Mouse (Mus musculus) monocyte, adult 2 months (primary cell): ENCODE measurements around the gene Atg4c.

Experiments used
- DNase-seq, 2 experiments: peaks; one replicate each; pipeline ENCODE4 v3.0.0; 2022; ENCODE audit warnings: low spot score in 2 of 2, low read depth in 1 of 2

The Atg4c gene

DNA sequence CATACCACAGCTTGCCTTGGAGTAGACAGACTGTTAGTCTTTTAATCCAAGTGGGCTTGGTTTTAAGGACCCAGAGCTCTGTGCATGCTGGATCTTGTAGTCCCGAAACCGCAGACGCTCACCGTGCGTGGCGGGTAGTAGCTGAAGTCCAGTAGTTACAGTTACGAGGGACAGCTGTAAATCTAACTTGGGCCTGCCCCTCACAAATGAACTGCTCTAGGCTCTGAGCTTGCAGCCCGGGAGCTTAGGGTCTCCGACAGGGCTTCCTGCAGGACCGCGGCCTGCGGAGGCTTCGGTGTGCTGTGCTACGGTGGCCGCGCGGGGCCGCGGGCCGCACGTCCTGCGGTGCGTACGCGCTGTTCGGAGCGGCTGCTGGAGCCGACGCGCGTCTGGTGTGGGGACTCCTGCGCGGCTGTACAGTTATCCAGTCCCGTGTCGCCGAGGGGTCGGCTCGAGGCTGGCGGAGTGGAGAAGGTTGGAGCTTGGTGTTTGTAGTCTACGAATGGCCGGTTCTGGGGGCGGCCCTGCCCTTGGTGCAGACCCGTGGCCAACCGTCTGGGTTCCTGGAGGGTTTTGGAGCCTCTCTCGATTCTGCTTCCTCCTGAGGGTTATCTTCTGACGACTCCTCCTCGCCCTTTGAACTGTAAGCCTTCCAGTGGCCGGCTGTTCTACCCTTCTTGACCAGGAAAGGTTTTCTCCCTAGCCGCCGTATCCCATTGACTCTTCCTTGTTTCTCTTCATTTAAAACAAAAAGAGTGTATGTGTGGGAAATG is at the start of gene Atg4c:
Gene Atg4c, plus strand, starts transcription at position 125 of the 773 bp plus-strand sequence.
- peak; percentile 23 to 49 for DNase-seq

DNA sequence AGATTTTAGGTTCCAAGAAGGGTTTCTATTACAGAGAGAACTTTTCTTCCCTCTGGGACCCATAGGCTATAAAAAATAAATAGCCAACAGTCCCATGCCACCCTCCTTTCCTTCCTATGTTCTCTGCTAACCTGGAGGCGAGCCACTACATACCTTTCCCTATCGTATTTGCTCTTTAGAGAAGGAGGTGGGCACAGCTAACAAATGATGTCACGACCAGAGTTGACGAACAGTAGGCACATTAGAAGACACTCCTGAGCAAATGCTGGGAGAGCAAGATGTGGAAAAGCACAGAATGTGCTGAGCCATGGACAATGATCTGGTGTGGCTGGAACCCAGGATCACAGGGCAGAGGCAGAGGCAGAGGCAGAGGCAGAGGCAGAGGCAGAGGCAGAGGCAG is 42.3 kb upstream of the Atg4c start:
- no peak for DNase-seq

DNA sequence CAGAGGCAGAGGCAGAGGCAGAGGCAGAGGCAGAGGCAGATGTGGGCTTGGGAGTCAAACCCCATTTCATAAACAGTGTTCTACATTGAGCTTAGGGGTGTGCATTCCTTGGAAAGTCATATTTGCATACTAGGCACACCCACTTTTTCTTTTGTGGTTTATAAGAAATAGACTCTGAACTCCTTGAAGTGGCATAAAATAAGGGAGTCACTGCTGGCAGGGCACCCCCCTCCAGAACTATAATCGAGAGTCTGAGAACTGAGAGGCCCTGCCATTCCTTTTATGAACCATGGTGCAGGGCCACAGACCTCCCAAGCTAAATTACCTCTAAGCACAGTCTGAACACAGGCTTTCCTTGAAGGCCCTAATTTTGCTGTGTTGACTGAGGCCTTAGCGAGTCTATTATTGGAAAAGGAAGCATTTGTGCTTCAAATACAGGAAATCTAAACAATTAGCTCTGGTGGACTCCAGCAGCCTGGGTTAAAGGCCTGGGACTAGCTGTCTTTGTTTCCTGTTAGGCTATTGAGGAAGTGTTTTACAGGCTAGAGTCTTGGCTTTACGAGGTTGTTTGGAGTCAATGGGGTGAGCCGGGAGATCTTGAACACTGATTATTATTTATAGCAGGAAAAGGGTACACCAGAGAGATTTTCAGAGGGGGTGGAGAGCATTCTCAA is 41.7 kb upstream of the Atg4c start:
- DNase-seq = no peak

DNA sequence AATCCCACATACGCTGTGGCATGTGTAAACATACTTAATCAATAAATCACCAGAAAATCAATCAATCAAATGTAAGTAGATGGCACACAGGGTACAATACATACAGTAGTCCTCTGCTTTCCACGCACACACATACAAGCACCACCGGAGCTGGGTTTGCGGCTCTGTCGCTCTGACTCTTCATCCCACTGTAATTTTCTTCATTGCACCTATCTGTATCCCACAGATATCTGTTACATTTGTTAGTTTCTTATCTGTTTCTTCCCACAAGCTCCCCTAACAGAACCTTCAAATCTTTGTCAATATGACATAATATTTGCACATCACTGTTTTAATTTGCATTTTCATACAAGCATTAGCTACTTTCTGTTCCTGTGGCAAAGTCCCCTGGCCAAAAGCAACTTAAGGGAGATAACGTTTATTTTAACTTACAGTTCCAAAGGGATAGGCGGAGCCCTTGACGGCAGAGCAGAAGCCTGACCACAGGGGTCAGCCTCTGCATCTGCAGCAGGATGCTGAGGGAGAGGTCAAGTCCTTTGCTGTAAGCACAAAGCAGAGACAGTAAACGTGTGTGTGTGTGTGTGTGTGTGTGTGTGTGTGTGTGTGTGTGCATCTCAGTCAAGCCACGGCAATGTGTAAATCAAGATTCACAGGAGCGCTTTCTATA is 37.0 kb upstream of the Atg4c start:
- no peak for DNase-seq

DNA sequence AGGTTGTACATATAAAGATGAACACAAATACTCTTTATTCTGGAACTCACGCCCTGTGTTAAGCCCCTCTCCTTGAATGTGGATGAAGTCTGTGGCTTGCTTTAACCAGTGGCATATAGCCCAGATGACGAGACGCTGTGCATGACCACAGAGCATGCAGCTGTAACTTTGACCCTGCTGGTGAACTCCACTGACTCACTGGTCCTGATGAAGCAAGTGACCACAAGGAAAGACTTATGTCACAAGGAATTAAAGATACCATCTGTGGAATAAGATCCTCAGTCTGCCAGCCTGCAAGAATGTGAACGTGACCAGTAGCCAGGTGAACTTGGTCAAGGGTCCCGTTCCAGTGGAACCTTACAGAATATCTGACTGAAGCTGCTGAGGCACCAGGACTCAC is 35.2 kb upstream of the Atg4c start:
- DNase-seq = no peak

DNA sequence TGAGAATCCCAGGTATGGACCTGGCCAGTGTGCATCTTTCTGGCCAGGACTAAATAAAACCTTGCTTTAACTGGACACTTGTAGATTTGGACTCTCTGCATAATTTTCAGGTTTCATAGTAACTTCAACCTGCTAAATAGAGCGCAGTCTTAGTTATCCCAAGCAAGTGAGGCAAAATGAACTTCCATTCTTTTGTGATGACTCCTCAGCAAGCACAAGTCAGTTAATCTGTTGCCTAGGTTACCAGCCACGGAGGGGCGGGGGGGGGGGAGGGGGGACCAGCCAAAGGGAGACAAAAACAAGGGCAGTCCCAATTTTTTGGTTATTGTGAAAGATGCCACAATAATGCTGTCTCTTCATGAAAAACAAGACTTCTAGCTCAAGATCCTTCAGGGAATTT is 33.3 kb upstream of the Atg4c start:
- DNase-seq = no peak

DNA sequence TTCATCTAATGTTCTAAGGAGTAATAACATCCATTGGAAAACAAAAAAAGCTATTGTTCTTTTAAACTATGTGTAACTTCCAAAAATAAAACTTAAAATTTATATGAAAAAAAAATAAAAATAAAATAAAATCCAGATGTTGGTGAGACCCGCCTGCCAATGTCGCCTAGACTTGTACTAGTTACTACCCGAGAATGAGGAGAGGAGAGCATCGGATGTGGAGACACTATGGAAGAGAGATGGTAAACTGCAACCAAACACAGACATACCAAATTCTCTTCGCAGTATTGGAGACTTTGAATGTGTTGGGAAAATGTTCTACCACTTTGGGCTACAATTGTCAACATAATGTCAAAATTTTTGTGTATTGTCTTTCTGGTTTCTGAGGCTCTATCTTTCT is 32.8 kb upstream of the Atg4c start:
- DNase-seq = no peak

DNA sequence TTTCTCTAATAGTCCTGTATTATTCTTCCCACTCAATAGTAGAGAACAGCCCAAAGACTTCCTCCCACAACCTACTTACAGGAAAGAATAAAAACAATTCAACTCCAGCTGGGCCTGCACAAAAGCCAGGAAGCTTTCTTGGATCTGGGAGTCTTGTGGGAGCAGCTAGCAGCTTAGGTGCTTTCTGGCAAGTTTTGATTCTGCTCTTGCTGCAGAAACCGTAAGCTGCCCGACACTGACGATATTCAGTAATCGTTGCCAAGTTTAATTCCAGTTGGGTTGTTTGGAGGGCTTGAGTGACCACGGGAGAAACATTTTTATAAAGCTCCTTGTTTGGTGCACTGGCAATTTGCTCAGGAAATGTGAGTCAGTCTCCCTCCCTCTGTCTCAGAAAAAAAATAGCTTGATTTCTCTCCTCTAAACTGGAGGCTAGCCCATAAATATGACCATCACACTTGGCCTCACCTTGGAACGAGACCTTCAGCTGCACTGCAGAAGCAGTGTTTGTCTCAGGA is 32.2 kb upstream of the Atg4c start:
- DNase-seq = no peak

DNA sequence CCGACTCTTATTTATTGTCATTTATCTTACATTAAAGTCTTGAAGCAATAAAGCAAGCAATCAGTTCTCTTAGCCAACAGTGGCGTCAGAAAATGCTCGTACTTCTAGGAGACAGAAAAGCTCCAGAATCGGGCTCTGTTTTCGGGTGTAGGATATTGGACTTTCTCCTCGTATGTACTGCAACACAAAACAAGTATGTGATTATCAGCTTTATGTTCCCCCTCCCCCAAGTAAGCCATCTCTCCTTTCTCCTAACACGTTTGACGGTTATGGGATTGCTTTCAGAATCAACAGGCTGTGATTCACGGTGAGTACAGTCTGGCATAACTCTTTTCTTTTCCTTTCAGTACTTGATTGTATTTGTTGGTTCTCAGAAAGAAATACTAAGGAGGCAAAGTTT is 30.7 kb upstream of the Atg4c start:
- DNase-seq = no peak

DNA sequence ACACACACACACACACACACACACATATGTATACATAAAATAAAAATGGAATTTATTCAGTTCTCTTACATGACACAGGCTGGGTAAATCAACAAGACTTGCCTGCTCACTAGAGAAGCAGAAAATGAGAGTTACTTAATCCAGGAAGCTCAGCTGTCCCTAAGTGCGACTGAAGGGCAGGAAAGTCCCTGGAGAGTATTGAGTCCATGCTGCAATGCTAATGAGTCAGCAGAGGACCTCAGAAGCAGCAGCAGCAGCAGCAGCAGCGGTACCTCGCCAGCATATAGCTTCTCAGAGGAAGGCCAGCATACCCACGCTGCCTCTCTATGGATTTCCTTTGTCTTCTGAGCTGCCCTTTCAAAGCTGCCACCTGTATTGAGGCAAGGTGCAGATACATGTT is 30.2 kb upstream of the Atg4c start:
- DNase-seq = peak; percentile 20 to 37

DNA sequence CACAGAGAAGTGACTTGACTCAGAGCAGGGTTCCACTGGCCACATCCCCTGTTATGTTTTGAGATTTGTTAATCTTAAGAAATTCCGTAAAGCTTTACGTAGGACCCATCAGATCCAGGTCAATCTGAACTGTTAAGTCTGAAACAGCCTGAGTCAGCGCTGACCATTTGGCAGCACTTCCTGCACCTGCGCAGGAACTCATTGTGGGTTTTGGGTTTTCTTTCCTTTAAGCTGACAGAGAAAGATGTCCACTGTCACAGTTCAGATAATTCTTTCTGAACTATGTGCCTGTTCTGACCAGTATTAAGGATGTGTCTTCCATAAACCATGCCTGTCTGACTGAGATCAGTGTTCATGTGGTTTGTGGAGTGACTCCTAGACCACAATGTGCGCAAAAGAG is 24.9 kb upstream of the Atg4c start:
- no peak for DNase-seq

DNA sequence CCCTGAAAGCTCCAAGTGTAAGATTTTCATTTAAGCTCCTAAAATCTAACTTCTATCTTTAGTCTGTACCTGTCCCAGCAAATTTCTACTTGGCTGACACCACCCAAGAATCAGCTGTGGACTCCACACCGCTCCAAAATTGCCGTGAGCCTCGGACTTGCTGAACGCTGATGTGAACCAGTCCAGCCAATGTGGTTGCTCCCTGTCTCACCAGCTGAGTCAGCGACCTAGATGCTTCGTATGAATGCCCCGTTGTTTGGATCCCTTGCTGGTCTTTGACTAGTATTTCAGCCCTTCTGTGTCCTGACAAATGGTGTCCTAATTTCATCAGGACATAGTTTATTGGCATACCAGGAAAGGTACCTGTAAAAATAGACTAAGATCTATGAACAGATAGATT is 19.5 kb upstream of the Atg4c start:
- no peak for DNase-seq

DNA sequence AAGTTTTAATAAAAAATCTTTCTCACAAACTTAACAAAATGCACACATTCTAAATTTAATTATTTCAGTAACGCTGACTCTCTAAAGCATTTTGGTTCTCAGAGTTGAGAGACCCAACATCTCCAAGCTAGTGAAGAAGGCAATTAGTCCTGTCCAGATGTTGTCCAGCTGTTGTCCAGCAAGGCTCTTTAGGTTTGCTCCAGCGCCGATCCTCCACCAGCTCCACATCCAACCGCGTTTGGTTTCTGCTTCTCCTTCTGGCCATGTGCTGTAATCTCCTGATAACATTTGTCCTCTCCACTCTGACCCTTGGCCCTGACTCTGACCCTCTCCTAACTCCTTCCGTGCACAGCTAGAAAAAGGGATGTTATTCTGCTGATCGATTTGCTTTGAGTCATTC is 16.9 kb upstream of the Atg4c start:
- DNase-seq = no peak

DNA sequence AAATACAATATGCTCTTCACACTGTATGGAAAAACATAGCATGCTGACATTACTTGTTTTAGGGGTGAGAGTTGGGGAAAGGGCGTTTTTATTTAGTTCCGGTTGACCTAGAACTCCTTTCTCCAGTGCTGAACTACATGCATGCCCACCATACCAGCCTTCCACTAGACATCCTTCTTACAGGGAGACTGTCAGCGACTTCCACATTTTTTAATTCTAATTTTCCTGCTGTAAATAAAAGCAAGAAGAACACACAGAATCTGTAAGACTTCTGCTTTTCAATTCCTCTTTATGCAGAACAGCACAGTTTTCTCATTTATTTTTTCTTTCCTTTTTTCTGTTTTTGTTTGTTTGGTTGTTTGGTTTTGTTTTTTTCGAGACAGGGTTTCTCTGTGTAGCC is 16.5 kb upstream of the Atg4c start:
- no peak for DNase-seq

DNA sequence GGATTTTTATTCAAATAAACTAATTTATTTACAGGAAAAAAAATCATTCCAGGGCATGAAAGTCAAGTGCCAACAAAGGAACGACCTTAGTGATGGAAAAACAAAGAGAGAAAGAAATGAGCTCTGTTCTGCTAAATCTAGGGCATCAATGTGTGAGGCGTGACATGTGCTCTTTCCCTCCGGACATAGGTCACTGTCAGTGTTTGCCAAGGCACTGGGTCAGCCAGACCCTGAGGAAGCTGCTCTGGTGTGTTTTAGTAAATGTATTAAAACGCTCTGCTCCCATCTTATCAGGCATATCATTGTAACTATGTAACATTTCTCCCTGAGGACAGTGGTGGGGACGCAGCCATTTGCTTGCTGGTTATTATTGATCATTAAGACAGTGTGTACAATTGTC is 14.9 kb upstream of the Atg4c start:
- no peak for DNase-seq

DNA sequence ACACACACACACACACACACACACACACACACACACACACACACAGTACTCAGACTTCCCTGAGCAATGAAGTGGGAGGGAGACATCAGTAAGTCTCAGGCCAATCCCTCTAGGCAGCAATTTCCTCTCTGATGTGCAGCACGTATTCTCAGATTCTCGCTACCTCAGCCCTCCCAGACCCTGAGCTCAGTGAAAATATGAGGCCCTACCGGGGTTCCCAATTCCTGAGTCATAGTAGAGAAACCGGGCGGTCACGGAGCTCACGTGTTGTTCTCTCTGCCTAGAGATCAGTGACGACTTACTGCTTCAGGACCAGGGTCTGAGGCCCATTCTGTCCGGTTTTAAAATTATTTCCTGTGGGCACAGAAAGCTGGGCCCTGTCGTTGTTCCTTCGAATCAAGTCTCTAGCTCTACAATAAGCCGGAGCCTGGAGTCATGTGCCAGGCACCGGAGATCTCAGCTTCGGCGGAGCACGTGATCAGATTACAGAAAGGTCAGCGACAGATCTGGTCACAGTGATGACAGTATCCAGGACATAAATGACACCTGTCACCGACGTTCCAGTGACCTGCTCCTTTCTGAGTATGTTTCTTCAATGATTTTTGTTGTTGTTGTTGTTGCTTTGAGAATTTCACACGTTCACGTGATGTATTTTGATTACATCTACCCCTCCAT is 14.2 kb upstream of the Atg4c start:
- no peak for DNase-seq

DNA sequence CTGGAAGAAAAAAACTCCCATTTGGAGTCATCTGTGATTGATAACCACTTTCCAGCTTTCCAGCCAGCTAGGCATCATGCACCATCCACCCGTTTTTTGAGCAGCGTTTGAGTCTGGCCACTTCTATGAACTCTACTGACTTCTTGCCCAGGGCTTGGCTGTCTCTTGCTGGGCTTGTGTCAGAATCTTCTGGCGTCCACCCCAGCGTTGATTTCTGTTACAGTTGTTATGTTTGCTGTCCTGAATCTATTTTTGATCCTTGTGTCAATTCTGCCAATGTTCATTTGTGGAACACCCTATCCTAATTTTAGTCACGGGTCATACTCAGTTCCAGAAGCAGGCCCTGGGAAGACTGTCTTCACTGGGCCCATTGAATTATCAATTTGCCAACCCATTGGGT is 12.8 kb upstream of the Atg4c start:
- DNase-seq = no peak

DNA sequence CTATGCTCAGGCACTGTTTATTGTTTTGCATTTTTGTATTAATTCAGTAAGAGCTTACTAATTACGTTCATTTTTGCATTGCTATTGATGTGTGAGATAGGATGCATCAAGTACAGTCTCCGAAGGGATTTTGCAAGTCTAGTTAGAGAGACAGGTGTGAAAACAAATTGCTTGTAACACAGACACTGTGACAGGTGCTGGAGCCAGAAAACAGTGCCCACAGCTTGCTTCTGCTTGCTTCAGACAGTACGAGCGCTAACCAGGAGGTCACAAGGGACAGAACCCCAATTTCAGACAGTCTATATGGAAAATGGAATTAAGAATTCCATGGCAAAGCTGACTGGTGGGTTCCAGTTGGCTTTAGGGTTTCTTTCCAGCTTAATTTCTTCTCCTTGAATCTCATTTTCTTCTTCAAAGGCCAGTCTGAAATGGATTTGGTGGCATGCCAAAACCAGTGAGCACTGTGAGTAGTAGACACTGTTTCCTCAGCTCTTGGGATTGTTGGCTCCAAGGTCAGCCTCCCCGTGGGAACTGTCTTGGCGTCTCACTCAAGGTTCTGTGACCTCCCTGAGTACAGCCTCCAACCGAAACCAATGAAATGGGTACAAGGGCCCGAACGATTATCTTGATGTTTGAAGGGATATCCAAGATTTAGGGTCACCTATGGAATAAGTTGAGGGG is 11.9 kb upstream of the Atg4c start:
- DNase-seq = no peak

DNA sequence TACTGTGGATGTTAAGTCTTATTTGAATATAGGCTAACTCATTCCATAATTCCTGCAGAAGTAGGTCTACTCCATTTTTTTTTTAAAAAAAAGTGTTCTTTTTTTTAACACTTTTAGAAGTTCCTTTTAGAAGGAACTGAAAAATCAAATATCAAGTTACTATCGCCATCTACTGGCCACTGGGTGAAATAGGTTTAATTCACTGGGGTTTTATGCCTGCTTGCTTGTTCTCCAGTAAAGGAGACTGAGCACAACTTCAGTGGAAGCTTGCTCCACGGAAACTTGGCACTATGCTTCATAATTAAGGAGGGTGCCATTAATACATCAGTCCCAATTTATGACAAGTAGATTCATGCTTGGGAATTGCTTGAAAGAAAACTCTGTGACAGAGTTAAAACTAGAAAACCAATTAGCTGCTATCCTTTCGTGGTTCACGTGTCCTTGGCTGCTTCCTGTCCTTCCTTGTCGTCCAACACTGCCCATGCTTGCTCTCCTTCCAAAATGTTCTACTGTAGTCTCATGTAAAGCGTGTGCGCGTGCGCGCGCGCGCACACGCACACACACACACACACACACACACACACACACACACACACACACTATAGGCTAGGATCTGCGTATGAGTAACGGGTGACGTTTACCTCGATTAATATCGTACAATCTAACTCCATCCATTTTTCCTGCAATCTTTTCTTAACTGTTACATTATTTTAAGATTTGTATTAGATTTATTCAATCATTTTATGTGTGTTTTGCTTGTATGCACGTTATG is 10.9 kb upstream of the Atg4c start:
- no peak for DNase-seq

DNA sequence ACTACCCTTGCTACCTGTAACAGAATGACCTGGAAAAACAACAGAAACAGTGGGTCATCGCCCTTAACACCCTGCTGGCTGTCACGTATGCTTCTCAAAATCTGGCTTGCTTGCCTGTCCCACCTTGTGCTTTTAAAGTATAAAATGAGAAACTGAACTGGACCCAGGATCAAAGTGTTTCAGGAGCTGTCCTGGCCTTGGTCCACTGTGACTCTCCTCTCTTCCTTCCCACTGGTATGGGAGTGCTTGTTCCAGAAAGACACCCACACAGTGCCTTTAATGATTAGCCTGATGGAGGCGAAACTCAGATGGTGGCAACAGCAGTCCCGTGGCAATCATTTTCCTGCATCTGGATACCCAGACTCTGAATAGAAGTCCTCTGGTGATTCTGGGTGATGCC is 9.1 kb upstream of the Atg4c start:
- no peak for DNase-seq
